Mouse (Mus musculus) forebrain, embryonic 14.5 days (tissue): Measurements from ENCODE around the gene Alppl2. TPM values are rescaled to one million over a fixed set of nuclear protein-coding genes. Genes with fewer than 3 reads are reported as not detected.

Source experiments
- polyA plus RNA-seq: library from polyadenylated mRNA; unstranded; fragments of >200 nt; fragmentation: Nextera tagmentation; extraction: Ambion mirVana; gene quantifications from 2 replicates; pipeline ENCODE4 v1.2.1, GENCODE M21; 2014

Alppl2 gene
- polyA plus RNA-seq, 1 experiment from 2014 or later: not detected

Other genes with a start within 250 kb of the Alppl2 start
- gene Alpi, start 11.7 kb upstream of the Alppl2 start, polyA plus RNA-seq: not detected in 2 replicates
- gene Akp3, start 35.0 kb upstream of the Alppl2 start, polyA plus RNA-seq: not detected in 2 replicates
- 18.1 and 18.4 TPM in 2 replicates for gene Ecel1, start 66.6 kb upstream of the Alppl2 start, polyA plus RNA-seq
- gene Prss56, start 93.4 kb upstream of the Alppl2 start, polyA plus RNA-seq: 0.58 and 1.1 TPM in 2 replicates
- not detected in 2 replicates for gene Chrnd, start 100.7 kb upstream of the Alppl2 start, polyA plus RNA-seq
- not detected in 2 replicates for gene Chrng, start 114.7 kb upstream of the Alppl2 start, polyA plus RNA-seq
- 56.6 and 61.9 TPM in 2 replicates for gene Eif4e2, start 124.0 kb upstream of the Alppl2 start, polyA plus RNA-seq
- gene Efhd1, start 174.4 kb upstream of the Alppl2 start, polyA plus RNA-seq: 0.48 and 0.68 TPM in 2 replicates
- gene Gigyf2, start 237.1 kb upstream of the Alppl2 start, polyA plus RNA-seq: 50.0 and 53.6 TPM in 2 replicates